Mouse (Mus musculus) heart, embryonic 14.5 days (tissue): ENCODE data around the gene Narfl. TPM values are rescaled to one million over a fixed set of nuclear protein-coding genes. Genes with fewer than 3 reads are reported as not detected.

Experiments
- ATAC-seq: fragments of 200-750 bp; cut with Nextera tagmentation; 2 replicates; pipeline ENCODE4 v1.8.0; 2017; ENCODE audit warnings: low read depth, moderate TSS enrichment; ENCODE audit not compliant: insufficient number of reproducible peaks, insufficient read depth, low FRiP score
- H3K27ac ChIP-seq, 2 experiments: fragments of 200-500 bp in 1 of 2; fragments of 300-500 bp in 1 of 2; sonication (generic) in 1 of 2; replicated peaks in 1 of 2; 2 replicates each; pipeline ENCODE4 v1.5.1; 2012 to 2014; ENCODE audit warnings: low read depth in 2 of 2, low read length in 2 of 2, control low read depth in 1 of 2, mild to moderate bottlenecking in 1 of 2, mixed read lengths in 1 of 2; ENCODE audit not compliant: control insufficient read depth in 1 of 2, insufficient read depth in 1 of 2
- H3K27me3 ChIP-seq: fragments of 300-500 bp; sonication (generic); 2 replicates; pipeline ENCODE4 v1.6.1; 2014; ENCODE audit warnings: mild to moderate bottlenecking, low read length, control low read depth; ENCODE audit not compliant: control insufficient read depth, insufficient read depth
- H3K36me3 ChIP-seq: fragments of 300-500 bp; sonication (generic); 2 replicates; pipeline ENCODE4 v1.6.1; 2014; ENCODE audit warnings: mild to moderate bottlenecking, control low read depth, low read length, mixed read lengths; ENCODE audit not compliant: control insufficient read depth, insufficient read depth
- H3K4me1 ChIP-seq, 2 experiments: fragments of 200-500 bp in 1 of 2; fragments of 300-500 bp in 1 of 2; sonication (generic) in 1 of 2; 2 replicates each; pipeline ENCODE4 v1.6.1; 2012 to 2014; ENCODE audit warnings: low read length in 2 of 2, control low read depth in 1 of 2, mixed read lengths in 1 of 2; ENCODE audit not compliant: control insufficient read depth in 2 of 2, insufficient read depth in 2 of 2
- H3K4me2 ChIP-seq: fragments of 300-500 bp; sonication (generic); 2 replicates; pipeline ENCODE4 v1.6.1; 2014; ENCODE audit warnings: mild to moderate bottlenecking, low read length
- H3K4me3 ChIP-seq, 2 experiments: fragments of 200-500 bp in 1 of 2; fragments of 300-500 bp in 1 of 2; sonication (generic) in 1 of 2; 2 replicates each; pipeline ENCODE4 v1.5.1; 2012 to 2014; ENCODE audit warnings: low read length in 2 of 2, mild to moderate bottlenecking in 2 of 2, control low read depth in 1 of 2, low read depth in 1 of 2, moderate library complexity in 1 of 2; ENCODE audit not compliant: control insufficient read depth in 1 of 2, insufficient read depth in 1 of 2
- H3K9ac ChIP-seq: fragments of 300-500 bp; sonication (generic); 2 replicates; pipeline ENCODE4 v1.6.1; 2014; ENCODE audit warnings: mild to moderate bottlenecking, low read length
- H3K9me3 ChIP-seq: fragments of 300-500 bp; sonication (generic); 2 replicates; pipeline ENCODE4 v1.6.1; 2016; ENCODE audit warnings: low read length, control low read depth; ENCODE audit not compliant: control insufficient read depth
- WGBS: fragments of 180-500 bp; shearing (Covaris S2); extraction: QIAGEN DNeasy Blood & Tissue Kit; methylation state at CpG from one replicate; pipeline ENCODE4 v1.1.7; 2014; 5-methylcytosine and 5-hydroxymethylcytosine counted together
- polyA plus RNA-seq: library from polyadenylated mRNA; unstranded; fragments of >200 nt; fragmentation: Nextera tagmentation; extraction: Ambion mirVana; gene quantifications from 2 replicates; pipeline ENCODE4 v1.2.1, GENCODE M21; 2014

The Narfl gene
- polyA plus RNA-seq = 36.6 and 37.2 TPM in 2 replicates

DNA sequence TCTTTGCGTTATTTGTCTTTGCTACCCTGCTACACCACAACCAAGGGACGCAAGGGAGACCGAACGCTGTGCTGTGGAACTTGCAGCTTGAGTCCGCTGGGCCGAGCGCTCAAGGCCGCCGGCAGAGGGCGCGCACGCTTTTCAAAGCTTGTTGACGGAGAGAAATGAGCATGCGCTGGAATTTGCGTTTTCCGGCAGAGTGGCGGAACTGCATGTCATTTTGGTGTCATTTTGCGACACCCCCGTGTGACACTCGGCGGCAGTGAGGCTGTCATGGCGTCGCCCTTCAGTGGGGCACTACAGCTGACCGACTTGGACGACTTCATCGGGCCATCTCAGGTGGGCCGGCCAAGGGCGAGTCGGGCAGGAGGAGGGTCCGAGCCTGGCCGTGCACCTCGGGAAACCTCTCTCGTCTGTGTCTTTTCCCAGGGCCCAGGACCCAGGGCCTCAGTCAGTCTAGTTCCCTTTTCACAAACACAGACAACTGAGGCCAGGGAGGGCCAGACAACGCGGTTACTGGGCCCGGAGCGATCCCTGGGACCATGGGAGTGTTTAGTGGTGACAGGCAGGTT, at the start of gene Narfl:
TSS of gene Narfl (plus strand) at position 228 of the 572 bp plus-strand sequence.
- peak within 1 kb of the TSS; percentile 77 for H3K4me2 ChIP-seq
- peak within 1 kb of the TSS; percentile 72 to 75 for H3K4me3 ChIP-seq
- peaks cover 20% of the 10 kb centered on the region for H3K36me3 ChIP-seq
- no peaks in the 10 kb centered on the region for H3K9me3 ChIP-seq
- H3K4me1 ChIP-seq = peaks cover 5 to 8% of the 10 kb centered on the region in 2 experiments
- ATAC-seq = peak; percentile 67
- H3K9ac ChIP-seq = peak within 1 kb of the TSS; percentile 90
- H3K27ac ChIP-seq = peak within 1 kb of the TSS; percentile 20 to 39; a peak in 1 of 4 replicates
- WGBS = under 1% methylated on average over 37 of the region's 37 CpGs
- no peaks in the 10 kb centered on the region for H3K27me3 ChIP-seq

DNA sequence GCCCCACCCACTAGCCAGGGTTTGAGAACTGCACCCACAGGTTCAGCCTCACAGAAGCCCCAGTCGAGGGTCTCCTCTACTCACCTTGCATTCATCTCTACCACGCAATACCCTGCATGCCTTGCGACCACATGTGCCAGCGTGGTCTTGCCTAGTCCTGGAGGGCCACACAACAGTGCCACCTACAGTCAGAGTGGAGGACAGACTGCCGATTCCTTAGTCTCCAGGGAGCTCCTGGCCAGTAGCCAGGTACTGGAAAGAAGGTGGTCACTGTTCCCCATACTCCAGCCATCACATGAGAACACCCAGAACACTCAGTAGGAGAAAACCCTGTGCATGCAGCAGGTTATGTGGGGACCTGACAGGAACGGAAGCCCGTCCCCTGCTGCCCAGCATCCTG, 49.7 kb upstream of the Narfl start:
- Histone ChIP-seq H3K4me3 (no peak overlapping the region), H3K27me3 (0 out of 2 replicates have a peak, but pooled peaks cover under 1% of the 10 kb centered on the region), H3K27ac (no peak overlapping the region), H3K36me3 (peaks cover 43% of the 10 kb centered on the region), H3K4me1 (peaks cover 8 to 16% of the 10 kb centered on the region in 2 experiments; a peak in 3 of 4 replicates), H3K9ac (no peak overlapping the region), H3K9me3 (no peaks in the 10 kb centered on the region), H3K4me2 (no peak overlapping the region)
- no peak for ATAC-seq
- WGBS = 69% methylated on average over 7 of the region's 7 CpGs

DNA sequence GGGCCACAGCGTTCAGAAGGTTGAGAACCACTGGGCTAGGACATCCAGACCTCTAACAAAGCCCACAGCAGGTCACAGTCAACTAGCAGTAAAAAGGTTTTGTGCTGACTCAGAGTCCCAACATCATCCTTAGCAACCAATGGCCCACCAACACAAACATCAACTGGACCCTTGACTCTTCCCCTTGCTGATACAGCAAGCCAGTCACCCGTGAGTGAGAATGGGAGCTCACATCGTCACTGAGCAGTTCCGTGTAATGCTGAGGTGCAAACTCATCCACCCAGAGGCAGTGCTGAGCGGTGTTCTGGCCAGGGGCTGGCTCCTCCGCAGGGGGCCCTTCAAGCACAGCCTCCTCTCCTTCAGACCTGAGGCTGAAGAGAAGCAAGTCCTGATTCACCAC, 48.3 kb upstream of the Narfl start:
- Histone ChIP-seq H3K4me3 (no peak overlapping the region), H3K36me3 (peaks cover 43% of the 10 kb centered on the region), H3K27ac (no peak overlapping the region), H3K9ac (no peak overlapping the region), H3K4me2 (no peak overlapping the region), H3K9me3 (no peaks in the 10 kb centered on the region), H3K27me3 (no peaks in the 10 kb centered on the region), H3K4me1 (peaks cover 8 to 16% of the 10 kb centered on the region in 2 experiments; a peak in 3 of 4 replicates)
- WGBS = 78% methylated on average over 6 of the region's 6 CpGs
- ATAC-seq = no peak

DNA sequence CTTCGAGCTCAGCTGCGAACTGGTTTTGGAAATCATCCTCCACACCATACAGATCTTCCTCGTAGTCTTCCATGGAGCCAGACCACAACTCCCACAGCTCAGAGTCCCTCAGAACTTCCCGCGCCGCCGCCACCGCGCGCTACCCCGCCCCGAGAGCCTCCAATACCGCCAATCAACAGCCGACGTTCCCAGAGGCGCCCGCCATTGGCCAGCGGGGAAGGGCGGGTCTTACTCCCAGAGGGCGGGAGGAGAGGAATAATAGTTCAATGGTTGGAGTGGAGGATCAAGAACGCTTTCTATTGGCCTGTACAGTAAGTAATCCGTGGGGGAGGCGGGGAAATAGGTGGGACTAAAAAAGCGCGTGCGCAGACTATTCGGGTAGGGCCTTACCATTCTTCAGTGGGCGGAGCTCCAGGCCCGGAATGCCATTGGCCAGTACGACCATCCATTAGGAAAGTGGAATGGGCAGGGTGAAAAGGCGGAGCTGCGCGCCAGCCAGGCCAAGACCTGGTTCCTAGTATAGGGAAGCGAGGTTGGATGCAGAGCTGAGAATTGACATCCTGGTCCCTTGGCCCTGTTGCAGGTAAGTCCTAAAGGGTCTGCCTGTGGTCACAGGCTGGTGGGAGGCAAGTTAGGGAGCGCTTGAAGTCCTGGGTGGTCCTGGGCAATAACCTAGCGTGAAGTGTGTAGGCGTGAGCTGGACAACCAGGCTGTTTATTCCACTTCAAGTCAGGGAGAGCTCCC, 46.1 kb upstream of the Narfl start, which contains the start of the genes Chtf18 and Rpusd1:
TSS of gene Chtf18 (minus strand) at position 155 of the 744 bp plus-strand sequence.
TSS of gene Rpusd1 (plus strand) at position 406 of the 744 bp plus-strand sequence.
- peaks cover 38% of the 10 kb centered on the region for H3K36me3 ChIP-seq
- no peaks in the 10 kb centered on the region for H3K27me3 ChIP-seq
- peak within 1 kb of the TSS; percentile 11 to 62; a peak in 1 of 4 replicates for H3K27ac ChIP-seq
- H3K4me3 ChIP-seq = peak within 1 kb of the TSS; percentile 60 to 63
- H3K9ac ChIP-seq = peak within 1 kb of the TSS; percentile 91
- H3K4me2 ChIP-seq = peak within 1 kb of the TSS; percentile 97
- H3K4me1 ChIP-seq = peaks cover 8 to 16% of the 10 kb centered on the region in 2 experiments; a peak in 3 of 4 replicates
- peak; percentile 96 for ATAC-seq
- no peaks in the 10 kb centered on the region for H3K9me3 ChIP-seq
- WGBS = 1% methylated on average over 37 of the region's 37 CpGs

DNA sequence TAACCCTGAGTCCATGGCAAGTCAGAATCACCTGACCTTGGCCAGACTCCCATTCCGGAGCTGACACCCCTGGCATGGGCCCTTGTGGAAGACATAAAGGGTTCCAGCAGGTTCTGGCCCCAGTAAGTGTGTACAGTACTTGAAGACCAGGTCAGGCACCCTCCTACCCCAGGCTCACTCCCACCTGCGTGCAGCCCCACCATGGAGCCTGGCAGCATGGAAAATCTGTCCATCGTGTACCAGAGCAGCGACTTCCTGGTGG, 45.6 kb upstream of the Narfl start:
- Histone ChIP-seq H3K9ac (peak overlapping the region; percentile 91), H3K27me3 (no peaks in the 10 kb centered on the region), H3K9me3 (no peaks in the 10 kb centered on the region), H3K4me3 (peak overlapping the region; percentile 59 to 60), H3K36me3 (peaks cover 33% of the 10 kb centered on the region), H3K4me1 (peaks cover 8 to 16% of the 10 kb centered on the region in 2 experiments; a peak in 3 of 4 replicates), H3K4me2 (peak overlapping the region; percentile 97), H3K27ac (peak overlapping the region; percentile 11 to 62; a peak in 1 of 4 replicates)
- 25% methylated on average over 4 of the region's 4 CpGs for WGBS
- ATAC-seq = no peak

DNA sequence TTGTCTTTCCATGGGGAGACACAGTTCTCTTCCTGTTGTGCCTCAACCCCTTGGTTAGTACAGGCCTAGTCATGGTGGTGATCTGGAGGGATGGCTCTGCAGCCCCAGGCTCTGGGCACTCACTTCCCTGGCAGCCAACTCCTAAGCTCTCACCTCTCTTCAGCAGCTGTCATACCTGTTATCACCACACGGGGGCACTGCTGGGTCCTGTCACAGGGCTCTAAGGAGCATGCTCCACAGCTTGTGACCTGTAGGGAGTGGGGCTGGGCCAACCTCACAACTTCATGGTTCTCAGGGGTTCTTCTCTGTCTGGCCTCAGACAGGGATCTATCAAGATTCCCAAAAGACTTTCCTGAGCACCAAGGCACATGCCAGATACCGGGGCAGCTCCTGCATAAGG, 41.5 kb upstream of the Narfl start:
- Histone ChIP-seq H3K27ac (no peak overlapping the region), H3K36me3 (peaks cover 27% of the 10 kb centered on the region), H3K27me3 (no peaks in the 10 kb centered on the region), H3K4me2 (no peak overlapping the region), H3K4me3 (no peak overlapping the region), H3K9ac (no peak overlapping the region), H3K4me1 (peaks cover 4 to 10% of the 10 kb centered on the region in 2 experiments; a peak in 3 of 4 replicates), H3K9me3 (no peaks in the 10 kb centered on the region)
- ATAC-seq = no peak
- 13% methylated on average over 2 of the region's 2 CpGs for WGBS

DNA sequence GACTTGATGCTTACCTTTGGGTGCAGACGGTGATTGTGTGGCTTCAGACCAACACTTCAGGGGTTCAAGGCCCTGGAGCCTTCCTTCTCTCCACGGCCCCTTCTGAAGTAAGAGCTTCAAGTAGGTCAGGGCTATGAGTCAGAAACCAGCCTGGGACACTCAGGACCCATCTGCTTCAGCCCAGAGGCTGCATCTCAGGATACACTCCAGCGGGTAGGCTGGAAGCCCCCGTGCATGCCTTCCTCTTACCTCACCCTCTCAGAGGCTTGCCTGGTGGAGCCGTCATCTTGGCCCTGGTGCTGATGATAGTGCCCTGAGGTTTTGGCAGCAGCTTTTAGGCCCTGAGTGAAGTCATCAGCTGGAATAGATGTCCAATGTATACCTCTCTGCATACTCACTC, 38.3 kb upstream of the Narfl start:
- no peaks in the 10 kb centered on the region; the same call in 1 of the 2 replicates for H3K27me3 ChIP-seq
- H3K4me3 ChIP-seq = no peak overlapping the region
- no peaks in the 10 kb centered on the region for H3K4me1 ChIP-seq
- H3K27ac ChIP-seq = no peak overlapping the region
- no peak overlapping the region for H3K4me2 ChIP-seq
- ATAC-seq = no peak
- 82% methylated on average over 5 of the region's 5 CpGs for WGBS
- H3K9ac ChIP-seq = no peak overlapping the region
- peaks cover 13% of the 10 kb centered on the region for H3K36me3 ChIP-seq
- H3K9me3 ChIP-seq = no peaks in the 10 kb centered on the region
